Mouse (Mus musculus) heart, embryonic 10.5 days (tissue): ENCODE measurements around the gene Pbx4. TPM values are rescaled to one million over a fixed set of nuclear protein-coding genes. Genes with fewer than 3 reads are reported as not detected.

Experiments
- DNase-seq: peaks from one replicate; pipeline ENCODE4 v3.0.0-alpha.2; 2017; ENCODE audit warnings: low spot score
- H3K27ac ChIP-seq: fragments of 300-500 bp; sonication (generic); 2 replicates; pipeline ENCODE4 v1.5.1; 2016; ENCODE audit warnings: mild to moderate bottlenecking
- H3K27me3 ChIP-seq: fragments of 300-500 bp; sonication (generic); 2 replicates; pipeline ENCODE4 v1.6.1; 2016; ENCODE audit warnings: mild to moderate bottlenecking; ENCODE audit not compliant: poor library complexity, insufficient read depth, severe bottlenecking
- H3K36me3 ChIP-seq: fragments of 300-500 bp; sonication (generic); 2 replicates; pipeline ENCODE4 v1.6.1; 2016; ENCODE audit warnings: mild to moderate bottlenecking, moderate library complexity
- H3K4me1 ChIP-seq: fragments of 300-500 bp; sonication (generic); 2 replicates; pipeline ENCODE4 v1.6.1; 2016; ENCODE audit warnings: mild to moderate bottlenecking
- H3K4me3 ChIP-seq: fragments of 300-500 bp; sonication (generic); 2 replicates; pipeline ENCODE4 v1.5.1; 2016; ENCODE audit warnings: mild to moderate bottlenecking, moderate library complexity
- H3K9me3 ChIP-seq: fragments of 300-500 bp; sonication (generic); 2 replicates; pipeline ENCODE4 v1.6.1; 2016; ENCODE audit warnings: mild to moderate bottlenecking, moderate library complexity
- WGBS: fragments of 180-500 bp; shearing (Covaris S2); methylation state at CpG from one replicate; pipeline ENCODE4 v1.1.7; 2016; 5-methylcytosine and 5-hydroxymethylcytosine counted together
- polyA plus RNA-seq: library from polyadenylated mRNA; unstranded; fragments of >200 nt; fragmentation: Nextera tagmentation; extraction: Ambion mirVana; gene quantifications from 2 replicates; pipeline ENCODE4 v1.2.1, GENCODE M21; 2016

Gene Pbx4
- polyA plus RNA-seq, 1 experiment from 2014 or later, result 6.3 TPM

DNA sequence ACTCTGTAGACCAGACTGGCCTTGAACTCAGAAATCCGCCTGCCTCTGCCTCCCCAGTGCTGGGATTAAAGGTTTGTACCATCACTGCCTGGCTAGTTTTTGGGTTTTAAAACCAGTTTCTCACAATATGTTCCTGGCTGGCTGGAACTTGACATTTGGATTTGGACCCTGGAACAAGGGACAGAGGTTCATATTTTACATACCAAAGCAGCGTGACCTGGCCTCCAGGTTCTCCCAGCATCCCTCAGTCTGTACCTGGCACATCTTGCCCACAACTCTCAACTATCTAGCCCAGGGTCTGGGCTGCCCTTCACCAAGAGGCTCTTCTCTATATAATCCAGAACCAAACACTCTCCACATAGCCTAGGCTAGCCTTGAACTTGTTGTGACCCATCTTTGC is 67.6 kb downstream of the Pbx4 start:
- Histone ChIP-seq H3K4me1 (peaks cover 76% of the 10 kb centered on the region), H3K27ac (no peak overlapping the region), H3K4me3 (peak overlapping the region; percentile 78; the same call in 1 of the 2 replicates), H3K36me3 (peaks cover 33% of the 10 kb centered on the region), H3K27me3 (no peaks in the 10 kb centered on the region), H3K9me3 (no peaks in the 10 kb centered on the region)
- DNase-seq, result no peak
- WGBS, result 93% methylated on average over 2 of the region's 2 CpGs

DNA sequence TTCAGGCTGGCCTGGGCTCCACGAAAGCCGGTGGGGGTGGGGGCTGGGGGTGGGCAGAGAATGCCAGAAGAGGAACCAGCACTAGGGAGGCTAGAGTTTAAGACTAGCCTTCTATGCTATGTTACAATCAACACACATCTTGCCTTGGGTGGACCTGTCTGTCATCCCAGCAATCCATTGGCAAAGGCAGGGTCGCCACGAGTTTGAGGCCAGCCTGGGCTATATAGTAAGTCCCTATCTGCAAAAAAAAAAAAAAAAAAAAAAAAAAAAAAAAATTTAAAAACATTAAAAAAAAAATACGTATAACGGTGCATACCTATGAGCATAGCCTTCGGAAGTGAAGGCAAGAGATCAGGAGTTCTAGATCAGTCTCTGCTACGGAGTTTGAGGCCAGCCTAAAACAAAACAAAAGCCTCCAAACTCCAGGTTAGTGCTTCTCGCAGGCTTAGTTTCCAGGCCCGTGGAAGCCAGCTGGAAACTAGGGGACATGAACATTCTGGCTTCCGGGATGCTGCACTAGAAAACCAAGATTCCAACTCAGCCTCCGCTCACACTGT is 68.7 kb downstream of the Pbx4 start:
- H3K4me1 ChIP-seq, result peaks cover 65% of the 10 kb centered on the region
- WGBS, result 16% methylated on average over 12 of the region's 12 CpGs
- no peaks in the 10 kb centered on the region for H3K9me3 ChIP-seq
- H3K27ac ChIP-seq, result peak overlapping the region; percentile 97
- DNase-seq, result no peak
- H3K27me3 ChIP-seq, result no peaks in the 10 kb centered on the region
- peak overlapping the region; percentile 78 for H3K4me3 ChIP-seq
- H3K36me3 ChIP-seq, result peaks cover 28% of the 10 kb centered on the region

DNA sequence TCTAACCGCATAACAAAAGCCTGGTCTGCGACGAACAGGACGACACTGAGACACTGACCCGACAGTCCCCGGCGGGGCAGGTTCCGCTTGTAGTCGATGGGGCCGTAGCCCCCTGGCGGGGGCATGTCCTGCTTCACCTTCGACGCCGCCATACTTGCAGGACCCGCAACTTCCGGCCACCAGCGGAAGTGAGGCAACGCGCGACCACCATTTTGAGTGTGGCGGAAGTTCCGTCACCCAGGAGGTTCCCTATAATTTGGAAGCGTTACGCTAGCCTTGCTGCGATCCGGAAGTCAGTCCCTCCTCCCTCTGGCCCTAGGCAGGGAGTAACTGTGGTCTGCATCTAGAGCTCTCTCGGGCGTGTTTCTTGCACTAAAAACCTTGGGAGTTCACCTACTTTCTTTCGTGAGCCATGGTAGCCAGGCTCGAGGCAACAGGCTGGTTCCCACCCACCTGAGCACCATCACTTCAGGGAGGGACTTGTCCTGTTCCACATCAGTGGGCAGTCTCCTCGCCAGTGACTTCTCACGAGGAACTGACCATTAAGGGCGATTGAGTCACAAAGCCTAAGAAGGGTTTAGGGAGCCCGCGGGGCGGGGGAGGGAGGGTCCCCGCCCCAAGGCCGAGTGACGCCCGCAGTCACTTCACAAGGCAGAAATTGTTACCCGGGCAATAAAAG is 69.3 kb downstream of the Pbx4 start:
- Histone ChIP-seq H3K27ac (peak overlapping the region; percentile 97), H3K27me3 (no peaks in the 10 kb centered on the region), H3K4me1 (peaks cover 63% of the 10 kb centered on the region), H3K9me3 (no peaks in the 10 kb centered on the region), H3K4me3 (peak overlapping the region; percentile 78), H3K36me3 (peaks cover 24% of the 10 kb centered on the region)
- peak; percentile 99 for DNase-seq
- WGBS, result 3% methylated on average over 41 of the region's 41 CpGs

DNA sequence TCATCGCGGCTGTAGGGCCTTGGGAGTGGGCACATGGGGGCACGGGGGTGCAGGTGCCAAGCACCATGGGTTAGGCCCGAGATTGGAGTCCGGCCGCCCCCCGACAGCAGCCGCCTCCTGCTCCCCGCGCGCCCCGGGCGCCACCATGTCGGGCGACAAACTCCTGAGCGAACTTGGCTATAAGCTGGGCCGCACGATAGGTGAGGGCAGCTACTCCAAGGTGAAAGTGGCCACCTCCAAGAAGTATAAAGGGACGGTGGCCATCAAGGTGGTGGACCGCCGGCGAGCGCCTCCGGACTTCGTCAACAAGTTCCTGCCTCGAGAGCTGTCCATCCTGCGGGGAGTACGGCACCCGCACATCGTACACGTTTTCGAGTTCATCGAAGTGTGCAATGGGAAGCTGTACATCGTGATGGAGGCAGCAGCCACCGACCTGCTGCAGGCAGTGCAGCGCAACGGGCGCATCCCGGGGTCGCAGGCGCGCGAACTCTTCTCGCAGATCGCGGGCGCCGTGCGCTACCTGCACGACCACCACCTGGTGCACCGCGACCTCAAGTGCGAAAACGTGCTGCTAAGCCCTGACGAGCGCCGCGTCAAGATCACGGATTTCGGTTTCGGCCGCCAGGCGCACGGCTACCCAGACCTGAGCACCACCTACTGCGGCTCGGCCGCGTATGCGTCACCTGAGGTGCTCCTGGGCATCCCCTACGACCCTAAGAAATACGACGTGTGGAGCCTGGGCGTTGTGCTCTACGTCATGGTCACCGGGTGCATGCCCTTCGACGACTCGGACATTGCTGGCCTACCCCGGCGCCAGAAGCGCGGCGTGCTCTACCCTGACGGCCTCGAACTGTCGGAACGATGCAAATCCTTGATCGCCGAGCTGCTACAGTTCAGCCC is 70.1 kb downstream of the Pbx4 start, which contains the start of the genes Tssk6, Ndufa13 and Yjefn3:
Gene Tssk6, plus strand, starts transcription at position 22 of the 900 bp plus-strand sequence.
Gene Ndufa13, minus strand, starts transcription at position 396 of the 900 bp plus-strand sequence.
Gene Yjefn3, minus strand, starts transcription at position 550 of the 900 bp plus-strand sequence.
- H3K9me3 ChIP-seq, result no peaks in the 10 kb centered on the region
- WGBS, result 7% methylated on average over 89 of the region's 89 CpGs
- no peaks in the 10 kb centered on the region for H3K27me3 ChIP-seq
- no peak for DNase-seq
- H3K27ac ChIP-seq, result peak within 1 kb of the TSS; percentile 97
- H3K4me3 ChIP-seq, result peak within 1 kb of the TSS; percentile 78
- peaks cover 55% of the 10 kb centered on the region for H3K4me1 ChIP-seq
- peaks cover 23% of the 10 kb centered on the region for H3K36me3 ChIP-seq

DNA sequence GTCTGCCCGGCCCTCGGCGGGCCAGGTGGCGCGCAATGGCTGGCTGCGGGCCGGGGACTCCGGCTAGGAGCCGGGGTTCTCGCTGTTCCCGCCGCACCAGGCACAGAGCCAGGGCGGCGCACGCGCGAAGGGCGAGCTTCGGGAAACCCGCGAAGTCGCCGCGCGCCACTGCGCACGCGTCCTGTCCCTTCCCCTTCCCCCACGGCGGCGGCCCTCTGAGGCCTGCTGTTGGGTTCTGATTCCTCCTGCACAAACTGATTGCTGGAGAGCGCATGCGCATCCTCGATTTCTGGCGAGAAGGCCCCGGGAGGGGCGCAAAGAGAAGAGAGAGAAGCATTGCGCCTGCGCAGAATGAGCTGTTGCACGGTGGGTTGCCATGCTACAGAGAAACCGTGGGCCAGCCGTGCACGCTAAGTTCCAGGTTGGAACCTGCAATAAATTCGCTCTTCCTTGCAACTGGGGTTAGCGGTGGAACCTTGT is 70.8 kb downstream of the Pbx4 start:
- peak; percentile 100 for DNase-seq
- no peaks in the 10 kb centered on the region for H3K9me3 ChIP-seq
- WGBS, result under 1% methylated on average over 45 of the region's 45 CpGs
- peak overlapping the region; percentile 97 for H3K27ac ChIP-seq
- peaks cover 48% of the 10 kb centered on the region for H3K4me1 ChIP-seq
- peak overlapping the region; percentile 78 for H3K4me3 ChIP-seq
- H3K27me3 ChIP-seq, result no peaks in the 10 kb centered on the region
- H3K36me3 ChIP-seq, result peaks cover 24% of the 10 kb centered on the region

DNA sequence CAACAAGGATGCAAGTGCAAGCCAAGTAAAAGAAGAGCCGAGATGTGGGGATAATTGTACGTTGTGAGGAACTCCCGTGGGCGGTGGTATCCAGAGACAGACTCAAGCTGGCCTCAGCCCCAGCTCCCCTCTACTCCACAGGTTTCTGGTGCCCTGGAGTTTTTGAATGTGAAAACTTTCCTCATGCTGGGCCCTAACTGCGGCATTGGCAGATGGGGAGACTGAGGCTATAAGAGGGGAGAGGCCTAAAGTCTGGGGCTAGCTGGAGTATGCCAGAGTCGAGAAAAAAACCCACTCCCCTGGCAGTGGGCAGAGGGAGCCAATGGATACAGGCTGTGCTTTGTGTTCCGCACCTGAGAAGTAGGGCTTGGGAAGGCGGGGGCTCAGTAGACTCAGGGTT is 71.8 kb downstream of the Pbx4 start:
- WGBS, result 75% methylated on average over 8 of the region's 8 CpGs
- H3K27me3 ChIP-seq, result no peaks in the 10 kb centered on the region
- DNase-seq, result no peak

DNA sequence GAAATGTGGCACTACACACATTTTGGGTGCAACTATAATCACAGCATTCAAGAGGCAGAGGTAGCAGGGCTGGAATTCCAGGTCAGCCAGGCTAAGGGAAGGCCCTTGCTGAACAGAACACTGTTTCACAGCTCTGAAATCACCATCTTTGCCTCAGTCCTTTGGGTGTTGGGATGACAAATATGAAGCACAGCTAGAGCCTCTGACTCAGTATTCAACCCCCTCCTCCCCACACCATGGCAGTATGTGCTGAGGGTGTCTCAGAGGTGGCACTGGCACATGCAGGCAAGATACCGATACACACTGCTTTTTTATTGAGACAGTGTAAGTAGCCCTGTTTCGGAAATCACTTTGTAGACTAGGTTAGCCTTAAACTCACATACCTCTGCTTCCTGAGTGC is 74.0 kb downstream of the Pbx4 start:
- H3K4me1 ChIP-seq, result peaks cover 30% of the 10 kb centered on the region
- H3K27me3 ChIP-seq, result no peaks in the 10 kb centered on the region
- H3K27ac ChIP-seq, result no peak overlapping the region
- H3K4me3 ChIP-seq, result no peak overlapping the region
- H3K9me3 ChIP-seq, result no peaks in the 10 kb centered on the region
- DNase-seq, result no peak
- H3K36me3 ChIP-seq, result peaks cover 41% of the 10 kb centered on the region
- WGBS, result 95% methylated on average over 2 of the region's 2 CpGs

More for the DNA sequence above, 71.8 kb downstream of the Pbx4 start:
- Histone ChIP-seq H3K4me3 (peak overlapping the region; percentile 78; the same call in 1 of the 2 replicates), H3K9me3 (no peaks in the 10 kb centered on the region), H3K36me3 (peaks cover 24% of the 10 kb centered on the region), H3K27ac (no peak overlapping the region), H3K4me1 (peaks cover 43% of the 10 kb centered on the region)

DNA sequence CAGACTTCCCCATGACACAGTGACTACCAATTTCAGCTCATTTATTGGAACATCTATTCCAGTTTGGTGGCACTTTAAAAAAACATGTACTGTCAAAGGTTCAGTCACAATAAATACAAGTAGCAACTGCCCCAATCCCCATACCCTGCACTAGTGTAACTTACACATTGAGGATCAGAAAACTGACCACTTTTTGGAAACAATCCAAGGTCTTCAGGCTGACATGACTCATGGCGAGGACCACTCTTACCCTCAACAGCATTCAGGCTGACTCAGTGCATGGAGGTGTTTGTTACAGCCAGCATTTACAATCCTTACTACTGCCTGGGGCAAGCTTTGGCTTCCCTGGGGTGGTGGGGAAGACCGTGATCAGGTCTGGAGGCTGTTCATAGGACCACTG is 74.8 kb downstream of the Pbx4 start:
- no peak for DNase-seq
- peaks cover 49% of the 10 kb centered on the region for H3K36me3 ChIP-seq
- 85% methylated on average over 2 of the region's 2 CpGs for WGBS

DNA sequence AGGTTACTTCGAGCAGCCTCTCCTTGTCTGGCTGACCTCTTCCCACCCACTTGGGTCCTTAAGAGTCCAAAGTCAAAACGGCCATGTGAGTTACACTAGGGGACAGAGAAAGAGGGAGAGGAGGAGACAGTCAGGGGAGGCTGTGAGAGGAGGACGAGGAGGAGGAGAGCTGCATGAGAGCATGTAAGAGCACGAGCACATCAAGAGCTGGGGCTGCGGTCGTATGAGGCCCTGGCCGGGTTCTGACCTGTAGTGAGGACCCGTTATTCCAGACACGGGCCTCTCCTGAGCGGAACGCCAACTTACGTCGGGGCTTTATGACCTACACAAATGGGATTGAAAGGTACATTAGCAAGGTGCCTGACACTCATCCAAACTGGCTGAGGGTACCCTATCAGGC is 79.6 kb downstream of the Pbx4 start:
- WGBS, result 93% methylated on average over 13 of the region's 13 CpGs
- Histone ChIP-seq H3K27me3 (no peaks in the 10 kb centered on the region), H3K27ac (no peak overlapping the region), H3K4me3 (no peak overlapping the region), H3K36me3 (peaks cover 97% of the 10 kb centered on the region), H3K9me3 (no peaks in the 10 kb centered on the region), H3K4me1 (peaks cover 28% of the 10 kb centered on the region)
- no peak for DNase-seq

More for the DNA sequence above, 74.8 kb downstream of the Pbx4 start:
- H3K27ac ChIP-seq, result no peak overlapping the region
- no peak overlapping the region for H3K4me3 ChIP-seq
- no peaks in the 10 kb centered on the region for H3K27me3 ChIP-seq
- peaks cover 24% of the 10 kb centered on the region for H3K4me1 ChIP-seq
- no peaks in the 10 kb centered on the region for H3K9me3 ChIP-seq

DNA sequence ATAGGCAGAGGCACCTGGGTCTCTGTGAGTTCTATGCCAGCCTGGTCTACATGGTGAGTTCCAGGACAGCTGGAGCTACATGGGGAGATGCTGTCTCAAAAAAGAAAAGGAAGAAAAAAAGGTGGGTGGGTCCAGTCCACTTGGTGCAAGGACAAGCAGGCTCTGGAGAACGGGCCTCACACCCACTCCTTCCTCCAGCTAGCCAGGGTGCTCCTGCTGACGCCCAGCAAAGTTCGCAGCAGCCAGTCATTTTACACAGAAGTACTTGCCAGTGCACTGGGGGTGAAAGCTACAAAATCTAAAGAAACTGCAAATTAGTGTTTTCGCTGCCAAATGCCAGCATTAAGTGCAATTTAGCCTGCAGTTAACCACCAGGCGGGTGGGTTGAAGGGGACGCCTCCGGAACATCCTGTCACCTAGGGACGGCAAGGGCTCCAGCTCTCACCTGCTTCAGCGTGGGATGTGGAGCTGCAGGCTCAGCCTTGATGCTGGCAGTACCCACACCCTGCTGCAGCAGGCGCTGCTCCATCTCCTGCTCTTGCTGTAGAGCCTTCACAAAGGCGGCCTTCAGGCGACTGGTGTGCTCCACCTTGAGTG is 80.3 kb downstream of the Pbx4 start:
- Histone ChIP-seq H3K27me3 (no peaks in the 10 kb centered on the region), H3K4me1 (peaks cover 34% of the 10 kb centered on the region), H3K4me3 (no peak overlapping the region), H3K27ac (no peak overlapping the region), H3K9me3 (no peaks in the 10 kb centered on the region), H3K36me3 (peaks cover 99% of the 10 kb centered on the region)
- no peak for DNase-seq
- 90% methylated on average over 12 of the region's 12 CpGs for WGBS

DNA sequence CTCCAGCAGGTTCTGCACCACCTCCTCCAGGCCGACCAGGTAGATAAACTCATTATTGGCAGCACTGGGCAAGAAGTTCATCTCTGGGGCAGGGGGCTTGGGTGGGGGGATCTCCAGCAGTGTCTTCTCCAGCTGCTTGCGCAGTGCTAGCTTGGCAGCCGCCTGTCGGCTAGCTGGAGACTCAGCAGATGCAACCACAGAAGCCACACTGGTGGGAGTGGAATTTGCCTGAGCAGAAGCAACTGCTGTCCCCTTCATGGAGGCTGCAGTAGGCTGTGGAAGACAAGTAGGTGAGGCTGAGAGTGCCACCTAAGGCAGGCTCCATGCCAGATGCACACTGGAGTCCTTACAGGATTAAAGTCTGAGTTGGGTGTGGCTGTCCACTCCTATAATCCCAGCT is 82.2 kb downstream of the Pbx4 start:
- Histone ChIP-seq H3K4me3 (no peak overlapping the region), H3K9me3 (no peaks in the 10 kb centered on the region), H3K27me3 (no peaks in the 10 kb centered on the region), H3K4me1 (peaks cover 41% of the 10 kb centered on the region), H3K27ac (peak overlapping the region; percentile 75), H3K36me3 (peaks cover 85% of the 10 kb centered on the region)
- no peak for DNase-seq
- WGBS, result 78% methylated on average over 4 of the region's 4 CpGs

DNA sequence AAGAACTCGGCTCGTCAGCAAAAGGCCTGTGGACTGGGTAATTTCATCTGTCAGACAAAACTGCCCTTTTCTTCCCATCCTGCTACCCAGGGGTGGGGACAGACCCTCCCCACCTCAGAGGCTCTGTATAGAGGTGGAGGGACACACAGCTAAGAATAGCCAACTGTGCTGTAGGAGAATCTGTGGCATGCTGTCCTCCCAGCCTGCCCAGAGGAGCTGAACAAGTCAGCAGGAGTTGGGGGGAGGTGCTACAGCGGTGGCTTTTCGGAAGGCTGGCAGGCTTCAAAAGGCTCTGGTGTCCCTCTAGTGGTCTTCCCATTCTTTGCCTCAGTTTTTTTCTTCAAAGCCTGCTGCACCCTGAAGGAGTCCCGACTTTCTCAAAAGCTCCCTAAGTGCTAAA is 83.5 kb downstream of the Pbx4 start:
- peak; percentile 91 for DNase-seq
- Histone ChIP-seq H3K27me3 (no peaks in the 10 kb centered on the region), H3K36me3 (peaks cover 75% of the 10 kb centered on the region), H3K9me3 (no peaks in the 10 kb centered on the region), H3K4me3 (no peak overlapping the region), H3K4me1 (peaks cover 54% of the 10 kb centered on the region), H3K27ac (peak overlapping the region; percentile 75)
- 26% methylated on average over 5 of the region's 5 CpGs for WGBS
